Mouse (Mus musculus): ENCODE data around the gene 1700067K01Rik. TPM values are rescaled to one million over a fixed set of nuclear protein-coding genes. Genes with fewer than 3 reads are reported as not detected.
"Not testable (repeated sequence)": the region's sequence is repeated elsewhere in the genome, so short reads cannot be mapped to it uniquely, and the experiment has no call there.

The 1700067K01Rik gene
- total and polyA plus RNA-seq, 3 experiments, result 0.53 to 0.69 TPM; not detected in 1

DNA sequence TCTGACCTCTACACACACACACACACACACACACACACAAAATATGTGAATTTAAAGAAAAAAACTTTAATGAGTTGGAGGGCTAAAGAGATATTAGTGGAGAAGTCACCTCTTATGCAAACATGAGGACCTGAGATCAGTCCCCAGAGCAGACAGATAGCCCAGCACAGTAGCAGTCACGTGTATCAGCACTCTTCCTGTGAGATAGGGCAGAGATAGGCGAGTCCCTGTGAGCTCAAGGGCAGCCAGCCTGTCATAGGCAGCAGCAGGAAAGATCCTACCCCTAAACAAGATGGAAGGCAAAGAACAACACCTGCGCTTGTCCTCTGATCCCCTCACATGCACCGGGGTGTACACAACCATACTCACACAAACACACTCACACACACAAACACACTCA lies 18.9 kb upstream of the 1700067K01Rik start (continued):
- no peak for TF ChIP-seq UBTF (IDR thresholded peaks at IDR 0.05; ENCODE audit: borderline replicate concordance, insufficient read depth, low read depth, low read length)
- TF ChIP-seq KAT2A (conservative IDR thresholded peaks at IDR 0.05; ENCODE audit: low read depth, low read length), result no peak
- no peak for TF ChIP-seq NRF1 (IDR thresholded peaks at IDR 0.05; ENCODE audit: insufficient read depth, low read depth, low read length, poor library complexity, severe bottlenecking)
- peak; percentile 42 to 43; a peak in 2 of 4 replicates for TF ChIP-seq EP300 (IDR thresholded peaks at IDR 0.05; ENCODE audit: low read depth in 1 of 2, low read length in 2 of 2)
- TF ChIP-seq MAFK (IDR thresholded peaks at IDR 0.05; ENCODE audit: borderline replicate concordance, low read depth, low read length), result no peak
- TF ChIP-seq TBP (IDR thresholded peaks at IDR 0.05; ENCODE audit: low read depth, low read length), result no peak
- no peak for TF ChIP-seq GABPA (IDR thresholded peaks at IDR 0.05; ENCODE audit: low read depth, low read length)
- TF ChIP-seq TCF12 (IDR thresholded peaks at IDR 0.05; ENCODE audit: low read depth, low read length), result no peak; the same call in 1 of the 2 replicates
- no peak for TF ChIP-seq CHD1 (IDR thresholded peaks at IDR 0.05; ENCODE audit: low read depth, low read length)
- peak; percentile 52; the same call in 1 of the 2 replicates for TF ChIP-seq ETS1 (IDR thresholded peaks at IDR 0.05; ENCODE audit: low read depth, low read length)
- no peak for TF ChIP-seq E2F4 (IDR thresholded peaks at IDR 0.05; ENCODE audit: borderline replicate concordance, low read depth, low read length)
- no peak for TF ChIP-seq USF2 (IDR thresholded peaks at IDR 0.05; ENCODE audit: borderline replicate concordance in 1 of 2, insufficient read depth in 1 of 2, low read depth in 1 of 2, low read length in 2 of 2)
- no peak for TF ChIP-seq ZMIZ1 (IDR thresholded peaks at IDR 0.05; ENCODE audit: low read depth, low read length)
- no peak for TF ChIP-seq ZKSCAN1 (IDR thresholded peaks at IDR 0.05; ENCODE audit: low read depth, low read length)
- peak; percentile 76 for TF ChIP-seq USF1 (IDR thresholded peaks at IDR 0.05; ENCODE audit: low read depth, low read length)
- TF ChIP-seq CTCF (IDR thresholded peaks at IDR 0.05 in 2 of 3, conservative IDR thresholded peaks at IDR 0.05 in 1 of 3; ENCODE audit: control insufficient read depth in 1 of 3, insufficient read depth in 1 of 3, low read depth in 2 of 3, low read length in 3 of 3, poor library complexity in 1 of 3, severe bottlenecking in 1 of 3), result no peak
- no peak for TF ChIP-seq POLR2A (IDR thresholded peaks at IDR 0.05; ENCODE audit: control insufficient read depth in 1 of 2, insufficient read depth in 1 of 2, low read depth in 1 of 2, low read length in 2 of 2, poor library complexity in 1 of 2)
- no peak for TF ChIP-seq TAL1 (IDR thresholded peaks at IDR 0.05; ENCODE audit: low read length)
- no peak for TF ChIP-seq MAZ (IDR thresholded peaks at IDR 0.05; ENCODE audit: low read depth, low read length)

DNA sequence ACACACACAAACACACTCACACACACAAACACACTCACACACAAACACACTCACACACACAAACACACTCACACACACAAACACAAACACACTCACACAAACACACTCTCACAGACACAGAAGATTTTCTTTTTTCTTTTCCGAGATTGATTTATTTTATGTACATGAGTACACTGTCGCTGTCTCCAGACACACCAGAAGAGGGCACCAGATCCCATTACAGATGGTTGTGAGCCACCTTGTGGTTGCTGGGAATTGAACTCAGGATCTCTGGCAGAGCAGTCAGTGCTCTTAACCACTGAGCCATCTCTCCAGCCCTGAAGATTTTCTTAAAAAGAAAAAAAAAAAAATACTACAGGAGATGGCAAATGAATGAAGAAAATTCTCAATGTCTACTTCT lies 18.1 kb upstream of the 1700067K01Rik start:
- H3K9ac ChIP-seq (ENCODE audit: control insufficient read depth, low read depth, low read length, poor library complexity, severe bottlenecking); H3K4me3 ChIP-seq (ENCODE audit: control insufficient read depth in 1 of 2, insufficient read depth in 1 of 2, low read depth in 2 of 2, low read length in 2 of 2); H3K27me3 ChIP-seq (ENCODE audit: control insufficient read depth in 1 of 2, insufficient read depth in 2 of 2, low read length in 2 of 2); DNase-seq (ENCODE audit: low read depth, low spot score); H3K9me3 ChIP-seq (replicated peaks; ENCODE audit: insufficient read depth, low read length); H3K36me3 ChIP-seq (ENCODE audit: control insufficient read depth in 1 of 2, insufficient read depth in 2 of 2, low read length in 2 of 2); H3K79me2 ChIP-seq (ENCODE audit: control insufficient read depth, insufficient read depth, low read length, poor library complexity); H3K27ac ChIP-seq (ENCODE audit: control insufficient read depth, low read depth, low read length): not testable (repeated sequence)
- TF ChIP-seq CTCF (IDR thresholded peaks at IDR 0.05 in 2 of 3, conservative IDR thresholded peaks at IDR 0.05 in 1 of 3; ENCODE audit: control insufficient read depth in 1 of 3, insufficient read depth in 1 of 3, low read depth in 2 of 3, low read length in 3 of 3, poor library complexity in 1 of 3, severe bottlenecking in 1 of 3), result peak in 1 of 3 experiments; percentile 41; a peak in 2 of 6 replicates
- peaks cover 8 to 11% of the 10 kb centered on the region in 2 experiments for H3K4me1 ChIP-seq (ENCODE audit: control insufficient read depth in 1 of 2, insufficient read depth in 2 of 2, low read length in 2 of 2)
